Mouse (Mus musculus): Measurements from ENCODE around the gene Nlrp6. TPM values are rescaled to one million over a fixed set of nuclear protein-coding genes. Genes with fewer than 3 reads are reported as not detected.
A peak's percentile ranks its signal among the peaks of the same experiment; 100 is the strongest.

Gene Nlrp6
- total and polyA plus RNA-seq, 2 experiments from 2014 or later: 1.00 to 1.3 TPM

- no peak for ATAC-seq
- Histone ChIP-seq H3K4me3 (ENCODE audit: low read depth, low read length) (no peak overlapping the region), H3K9me3 (ENCODE audit: low read length) (no peaks in the 10 kb centered on the region), H3K36me3 (ENCODE audit: insufficient read depth) (no peaks in the 10 kb centered on the region), H3K4me2 (ENCODE audit: low read depth) (no peak overlapping the region), H3K27me3 (ENCODE audit: insufficient read depth, low read length) (no peaks in the 10 kb centered on the region), H3K4me1 (ENCODE audit: insufficient read depth) (no peaks in the 10 kb centered on the region), H3K27ac (ENCODE audit: low read depth, low read length) (no peak overlapping the region), H3K9ac (no peak overlapping the region)
- WGBS: 85% methylated on average over 11 of the region's 11 CpGs
- no peak for DNase-seq
- TF ChIP-seq CTCF (IDR thresholded peaks at IDR 0.05; ENCODE audit: low read depth): no peak
These were observed 32.4 kb downstream of the Nlrp6 start for GRCm38 (mm10) chr7:140953133-140953532.

GRCm38 (mm10) chr7:140953800-140954732 is 33.4 kb downstream of the Nlrp6 start:
- no peak overlapping the region for H3K9ac ChIP-seq
- WGBS: 65% methylated on average over 15 of the region's 15 CpGs

GRCm38 (mm10) chr7:140954733-140955071 is 34.0 kb downstream of the Nlrp6 start:
- H3K4me3 ChIP-seq (ENCODE audit: low read depth, low read length): peak overlapping the region; percentile 29; the same call in 1 of the 2 replicates
- TF ChIP-seq CTCF (IDR thresholded peaks at IDR 0.05; ENCODE audit: low read depth): no peak
- H3K9me3 ChIP-seq (ENCODE audit: low read length): no peaks in the 10 kb centered on the region
- DNase-seq (no peak), ATAC-seq (no peak)
- no peaks in the 10 kb centered on the region for H3K27me3 ChIP-seq (ENCODE audit: insufficient read depth, low read length)
- H3K36me3 ChIP-seq (ENCODE audit: insufficient read depth): no peaks in the 10 kb centered on the region
- H3K27ac ChIP-seq (ENCODE audit: low read depth, low read length): no peak overlapping the region
- H3K9ac ChIP-seq: no peak overlapping the region
- no peaks in the 10 kb centered on the region for H3K4me1 ChIP-seq (ENCODE audit: insufficient read depth)
- peak overlapping the region; percentile 47 for H3K4me2 ChIP-seq (ENCODE audit: low read depth)
- 15% methylated on average over 9 of the region's 9 CpGs for WGBS

More at GRCm38 (mm10) chr7:140953800-140954732, 33.4 kb downstream of the Nlrp6 start:
- no peak for TF ChIP-seq CTCF (IDR thresholded peaks at IDR 0.05; ENCODE audit: low read depth)
- Histone ChIP-seq H3K27ac (ENCODE audit: low read depth, low read length) (no peak overlapping the region), H3K4me3 (ENCODE audit: low read depth, low read length) (no peak overlapping the region), H3K4me1 (ENCODE audit: insufficient read depth) (no peaks in the 10 kb centered on the region), H3K9me3 (ENCODE audit: low read length) (no peaks in the 10 kb centered on the region), H3K4me2 (ENCODE audit: low read depth) (peak overlapping the region; percentile 47), H3K36me3 (ENCODE audit: insufficient read depth) (no peaks in the 10 kb centered on the region), H3K27me3 (ENCODE audit: insufficient read depth, low read length) (no peaks in the 10 kb centered on the region)
- no peak for ATAC-seq
- DNase-seq: no peak

- ATAC-seq (peak; percentile 55; the same call in 1 of the 2 replicates), DNase-seq (peak; percentile 56)
- 18% methylated on average over 14 of the region's 17 CpGs for WGBS
- Histone ChIP-seq H3K36me3 (ENCODE audit: insufficient read depth) (no peaks in the 10 kb centered on the region), H3K4me2 (ENCODE audit: low read depth) (peak overlapping the region; percentile 47), H3K4me1 (ENCODE audit: insufficient read depth) (no peaks in the 10 kb centered on the region), H3K27me3 (ENCODE audit: insufficient read depth, low read length) (no peaks in the 10 kb centered on the region), H3K9me3 (ENCODE audit: low read length) (no peaks in the 10 kb centered on the region), H3K4me3 (ENCODE audit: low read depth, low read length) (peak overlapping the region; percentile 29), H3K9ac (peak overlapping the region; percentile 22; the same call in 1 of the 2 replicates), H3K27ac (ENCODE audit: low read depth, low read length) (no peak overlapping the region; the same call in 1 of the 2 replicates)
- TF ChIP-seq CTCF (IDR thresholded peaks at IDR 0.05; ENCODE audit: low read depth): no peak
These were observed 34.6 kb downstream of the Nlrp6 start for GRCm38 (mm10) chr7:140955342-140955741.

- H3K4me3 ChIP-seq (ENCODE audit: low read depth, low read length): peak within 1 kb of the TSS; percentile 29
- DNase-seq: peak; percentile 51
- H3K4me1 ChIP-seq (ENCODE audit: insufficient read depth): no peaks in the 10 kb centered on the region
- no peak within 1 kb of the TSS; the same call in 1 of the 2 replicates for H3K27ac ChIP-seq (ENCODE audit: low read depth, low read length)
- H3K27me3 ChIP-seq (ENCODE audit: insufficient read depth, low read length): no peaks in the 10 kb centered on the region
- ATAC-seq: peak; percentile 79
- peak within 1 kb of the TSS; percentile 47 for H3K4me2 ChIP-seq (ENCODE audit: low read depth)
- H3K9me3 ChIP-seq (ENCODE audit: low read length): no peaks in the 10 kb centered on the region
- WGBS: 25% methylated on average over 11 of the region's 11 CpGs
- TF ChIP-seq CTCF (IDR thresholded peaks at IDR 0.05; ENCODE audit: low read depth): no peak
- H3K36me3 ChIP-seq (ENCODE audit: insufficient read depth): no peaks in the 10 kb centered on the region
- H3K9ac ChIP-seq: peak within 1 kb of the TSS; percentile 22; the same call in 1 of the 2 replicates
These were observed 35.3 kb downstream of the Nlrp6 start, which contains the start of the genes Gm45717 and Ifitm2 for GRCm38 (mm10) chr7:140955758-140956555. Gene Gm45717 (minus strand): TSS chr7:140955937. Gene Ifitm2 (minus strand): TSS chr7:140955987.

GRCm38 (mm10) chr7:140956556-140956869 is 35.8 kb downstream of the Nlrp6 start:
- H3K4me2 ChIP-seq (ENCODE audit: low read depth): no peak overlapping the region
- no peaks in the 10 kb centered on the region for H3K27me3 ChIP-seq (ENCODE audit: insufficient read depth, low read length)
- H3K4me3 ChIP-seq (ENCODE audit: low read depth, low read length): no peak overlapping the region
- WGBS: 67% methylated on average over 6 of the region's 6 CpGs
- no peak for TF ChIP-seq CTCF (IDR thresholded peaks at IDR 0.05; ENCODE audit: low read depth)
- DNase-seq: no peak
- H3K4me1 ChIP-seq (ENCODE audit: insufficient read depth): no peaks in the 10 kb centered on the region
- ATAC-seq: no peak
- no peaks in the 10 kb centered on the region for H3K36me3 ChIP-seq (ENCODE audit: insufficient read depth)
- H3K9ac ChIP-seq: no peak overlapping the region
- no peaks in the 10 kb centered on the region for H3K9me3 ChIP-seq (ENCODE audit: low read length)
- H3K27ac ChIP-seq (ENCODE audit: low read depth, low read length): no peak overlapping the region

All from forebrain, postnatal 0 days (tissue).